Mouse (Mus musculus) heart, postnatal 0 days (tissue): ENCODE data around the gene Zbtb42.

Experiments
- CTCF ChIP-seq: IDR thresholded peaks from 2 replicates; pipeline ENCODE4 v1.5.1; 2016; ENCODE audit warnings: antibody characterized with exemption, control low read depth, low read depth
- EP300 ChIP-seq: IDR thresholded peaks from 2 replicates; pipeline ENCODE4 v1.6.1; 2016; ENCODE audit warnings: antibody characterized with exemption, low read depth

DNA sequence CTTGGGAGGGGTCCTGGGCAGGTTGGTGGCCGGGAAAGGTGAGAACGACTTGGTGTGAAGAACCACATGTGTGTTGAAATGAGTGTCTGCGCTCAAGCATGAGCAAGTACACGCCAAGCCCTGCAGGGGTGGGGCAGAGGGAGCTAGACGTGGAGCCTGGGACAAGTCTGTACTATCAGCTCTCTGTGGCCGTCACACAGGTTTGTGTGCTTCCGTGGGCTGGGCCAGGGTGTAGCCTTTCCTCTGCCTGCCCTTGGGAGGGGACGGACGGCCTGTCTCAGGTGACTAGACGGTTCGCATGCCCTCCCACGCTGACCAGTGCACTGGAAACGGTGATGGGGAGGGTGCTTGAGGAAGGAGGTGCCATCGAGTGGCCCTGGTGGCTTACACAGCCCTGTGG is 52.2 kb downstream of the Zbtb42 start:
- TF ChIP-seq EP300 (no peak), CTCF (no peak)
